Comparison of ENCODE assay signal across 17 mouse cellular contexts in genomic region chr4:25613426-25613825, GRCm38 (mm10).
"Had no signal": no experiment of that assay in that cellular context is flagged by ENCODE, and none has a peak within 500 bp of the region (broad histone marks: within the 10 kb centered on the region; RNA-seq: fewer than 3 reads in every experiment).

No protein-coding gene starts in this region.

- ATAC-seq: liver, embryonic 12.5 days; liver, postnatal 0 days; lung, postnatal 0 days; midbrain, embryonic 13.5 days; midbrain, embryonic 15.5 days; midbrain, embryonic 16.5 days had no signal

- DNase-seq: left cerebral cortex, postnatal 4 days; liver; liver, embryonic 13.5 days; liver, postnatal 0 days; lung, adult 18-20 months; lung, adult 2 months; lung, embryonic 14.5 days; lung, postnatal 10 days; lung, postnatal 14 days; lung, postnatal 36 days; lung, postnatal 4 days; midbrain, embryonic 14.5 days had no signal
